In the genomic region with DNA sequence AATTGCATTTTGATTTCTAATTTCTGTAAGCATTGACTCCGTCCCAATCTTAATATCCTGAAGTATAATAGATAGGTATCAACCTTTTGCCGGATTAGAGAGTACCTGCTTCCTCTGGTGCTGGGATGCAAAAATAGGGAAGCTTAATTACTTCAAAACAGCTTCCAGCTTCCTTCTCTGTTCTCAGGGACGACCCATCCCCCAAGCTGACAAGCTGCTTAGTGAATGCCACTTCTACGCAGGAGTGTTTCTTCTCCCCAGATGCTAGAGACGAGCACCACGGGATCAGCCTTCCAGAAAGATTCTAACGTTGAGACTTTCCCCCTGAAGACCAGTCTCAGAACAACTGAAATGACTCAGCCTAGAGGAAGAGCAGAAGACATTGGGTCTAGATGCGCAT, we compare ENCODE assay signal across 32 mouse cellular contexts.
A peak's percentile ranks its signal among the peaks of the same experiment; 100 is the strongest.
DNase-seq lines count a peak whose midpoint lies in the region; ATAC-seq and TF ChIP-seq lines count a peak whose summit lies in the region.
"Had no signal": no experiment of that assay in that cellular context is flagged by ENCODE, and none has a peak within 500 bp of the region (broad histone marks: within the 10 kb centered on the region; RNA-seq: fewer than 3 reads in every experiment).

No protein-coding gene starts in this region.

- no peaks in the 10 kb centered on the region for H3K36me3 ChIP-seq in forebrain, embryonic 13.5 days (ENCODE audit: poor library complexity, severe bottlenecking)
- H3K36me3 ChIP-seq in forebrain, embryonic 11.5 days (ENCODE audit: control insufficient read depth, insufficient read depth, low read length): no peaks in the 10 kb centered on the region
- no peaks in the 10 kb centered on the region for H3K36me3 ChIP-seq in forebrain, postnatal 0 days (ENCODE audit: insufficient read depth)
- H3K36me3 ChIP-seq in forebrain, embryonic 10.5 days (replicated peaks): no peaks in the 10 kb centered on the region
- H3K36me3 ChIP-seq: embryonic facial prominence, embryonic 10.5 days; embryonic facial prominence, embryonic 13.5 days; G1E; heart, embryonic 12.5 days; heart, embryonic 15.5 days had no signal

- H3K9me3 ChIP-seq in forebrain, embryonic 13.5 days (replicated peaks): no peaks in the 10 kb centered on the region
- H3K9me3 ChIP-seq in forebrain, embryonic 11.5 days (ENCODE audit: control insufficient read depth, low read length): no peaks in the 10 kb centered on the region
- no peaks in the 10 kb centered on the region for H3K9me3 ChIP-seq in forebrain, postnatal 0 days (ENCODE audit: low read length)
- H3K9me3 ChIP-seq in forebrain, embryonic 10.5 days: no peaks in the 10 kb centered on the region
- H3K9me3 ChIP-seq: embryonic facial prominence, embryonic 10.5 days; embryonic facial prominence, embryonic 13.5 days; G1E; heart, embryonic 12.5 days; heart, embryonic 15.5 days had no signal

- H3K27me3 ChIP-seq in forebrain, embryonic 13.5 days: no peaks in the 10 kb centered on the region
- H3K27me3 ChIP-seq in forebrain, embryonic 11.5 days (ENCODE audit: control insufficient read depth, insufficient read depth, low read length): no peaks in the 10 kb centered on the region
- H3K27me3 ChIP-seq in forebrain, postnatal 0 days (ENCODE audit: insufficient read depth, low read length): no peaks in the 10 kb centered on the region
- peaks cover 16% of the 10 kb centered on the region for H3K27me3 ChIP-seq in forebrain, embryonic 10.5 days (ENCODE audit: poor library complexity, severe bottlenecking)
- H3K27me3 ChIP-seq: embryonic facial prominence, embryonic 13.5 days; heart, embryonic 15.5 days had no signal

- peaks cover 5% of the 10 kb centered on the region for H3K4me1 ChIP-seq in forebrain, embryonic 13.5 days
- H3K4me1 ChIP-seq in forebrain, embryonic 11.5 days (replicated peaks; ENCODE audit: control insufficient read depth, insufficient read depth, low read length): no peaks in the 10 kb centered on the region; the same call in 1 of the 2 replicates
- H3K4me1 ChIP-seq in forebrain, postnatal 0 days (ENCODE audit: insufficient read depth): no peaks in the 10 kb centered on the region
- peaks cover 10% of the 10 kb centered on the region for H3K4me1 ChIP-seq in forebrain, embryonic 10.5 days
- H3K4me1 ChIP-seq: heart, embryonic 12.5 days; heart, embryonic 15.5 days had no signal

- 0 out of 2 replicates have a peak, but pooled peaks have one; percentile 38 for ATAC-seq in forebrain, embryonic 13.5 days
- ATAC-seq in forebrain, embryonic 11.5 days (replicated peaks; ENCODE audit: low FRiP score): no peak
- ATAC-seq in forebrain, postnatal 0 days: peak; percentile 42; the same call in 1 of the 2 replicates
- ATAC-seq: activated CD4-positive, CD25-positive, alpha-beta regulatory T cell, adult 4 months; hindbrain, postnatal 0 days; inflammation-experienced regulatory T-cells, adult 6 months; intestine, embryonic 16.5 days; Patski had no signal

- no peak overlapping the region for H3K27ac ChIP-seq in forebrain, embryonic 13.5 days
- H3K27ac ChIP-seq in forebrain, embryonic 11.5 days (ENCODE audit: low read depth, low read length): no peak overlapping the region
- H3K27ac ChIP-seq in forebrain, postnatal 0 days (ENCODE audit: low read depth, low read length): no peak overlapping the region
- H3K27ac ChIP-seq in forebrain, embryonic 10.5 days: no peak overlapping the region
- H3K27ac ChIP-seq: embryonic facial prominence, embryonic 10.5 days; embryonic facial prominence, embryonic 13.5 days; heart, embryonic 15.5 days; hindbrain, embryonic 14.5 days; hindbrain, postnatal 0 days had no signal

- no peak overlapping the region for H3K4me3 ChIP-seq in forebrain, embryonic 13.5 days
- no peak overlapping the region for H3K4me3 ChIP-seq in forebrain, embryonic 11.5 days (ENCODE audit: low read depth, low read length)
- no peak overlapping the region for H3K4me3 ChIP-seq in forebrain, postnatal 0 days (ENCODE audit: low read depth, low read length)
- H3K4me3 ChIP-seq in forebrain, embryonic 10.5 days: no peak overlapping the region
- H3K4me3 ChIP-seq: embryonic facial prominence, embryonic 10.5 days; embryonic facial prominence, embryonic 13.5 days; erythroblast, embryonic 14.5 days; heart, embryonic 12.5 days; heart, embryonic 15.5 days had no signal

- no peak for TF ChIP-seq CTCF in forebrain, postnatal 0 days (IDR thresholded peaks at IDR 0.05; ENCODE audit: low read depth)
- no peak for TF ChIP-seq CTCF in brain, embryonic 14.5 days (IDR thresholded peaks at IDR 0.05; ENCODE audit: borderline replicate concordance, extremely low read depth, insufficient read depth, insufficient read length)

- no peak overlapping the region for H3K9ac ChIP-seq in forebrain, embryonic 13.5 days
- no peak overlapping the region for H3K9ac ChIP-seq in forebrain, embryonic 11.5 days (ENCODE audit: low read length)
- H3K9ac ChIP-seq in forebrain, postnatal 0 days: no peak overlapping the region
- H3K9ac ChIP-seq: embryonic facial prominence, embryonic 13.5 days; heart, embryonic 12.5 days; heart, embryonic 15.5 days; hindbrain, embryonic 14.5 days had no signal

- no peak overlapping the region for H3K4me2 ChIP-seq in forebrain, embryonic 13.5 days
- no peak overlapping the region for H3K4me2 ChIP-seq in forebrain, embryonic 11.5 days (ENCODE audit: low read depth, low read length, severe bottlenecking)
- H3K4me2 ChIP-seq in forebrain, postnatal 0 days (ENCODE audit: low read depth): no peak overlapping the region
- H3K4me2 ChIP-seq: embryonic facial prominence, embryonic 13.5 days; heart, embryonic 12.5 days; heart, embryonic 15.5 days; hindbrain, embryonic 14.5 days had no signal

- DNase-seq in forebrain, embryonic 11.5 days (ENCODE audit: low spot score): no peak
- no peak for DNase-seq in forebrain, postnatal 0 days
- DNase-seq in forebrain, embryonic 10.5 days (ENCODE audit: extremely low spot score, low spot score): no peak
- DNase-seq in retina, postnatal 1 day: peak; percentile 23
- DNase-seq in retina, embryonic 14.5 days (ENCODE audit: low spot score): no peak
- DNase-seq in brain, embryonic 14.5 days (ENCODE audit: low read depth): peak; percentile 65
- DNase-seq in frontal cortex, postnatal 10 days (ENCODE audit: low spot score in 2 of 2): no peak
- DNase-seq: adrenal gland, adult 8-10 months; adrenal gland, postnatal 25 days; cerebellum, adult 11 months; cerebellum, adult 2 months; cerebellum, postnatal 10 days; cerebellum, postnatal 36 days; embryo, embryonic 11 days; gastrocnemius, postnatal 25 days; heart, adult 18-20 months; heart, postnatal 10 days; heart, postnatal 4 days; kidney, adult 18-20 months had no signal

- WGBS in forebrain, embryonic 13.5 days: 26% methylated on average over 8 of the region's 8 CpGs
- 36% methylated on average over 8 of the region's 8 CpGs for WGBS in forebrain, embryonic 11.5 days
- WGBS in forebrain, postnatal 0 days: 27% methylated on average over 8 of the region's 8 CpGs
- WGBS in forebrain, embryonic 10.5 days: 39% methylated on average over 8 of the region's 8 CpGs

- no peak for TF ChIP-seq POLR2A in brain, embryonic 14.5 days (IDR thresholded peaks at IDR 0.05; ENCODE audit: borderline replicate concordance, extremely low read depth, insufficient read depth, insufficient read length, poor library complexity, severe bottlenecking)

Comparison
In these comparisons a context has a peak if more than half of its experiments do, and no peak if none do; other contexts are left out.
1. DNase-seq: peak in retina, postnatal 1 day (single experiment) and brain, embryonic 14.5 days (single experiment); none in forebrain, embryonic 11.5 days (single experiment), forebrain, postnatal 0 days (single experiment), forebrain, embryonic 10.5 days (single experiment), retina, embryonic 14.5 days (single experiment) and frontal cortex, postnatal 10 days (0 of 2).